28 mouse cellular contexts compared by ENCODE assay signal in genomic region chr17:23595139-23595538, GRCm38 (mm10). TPM values are rescaled to one million over a fixed set of nuclear protein-coding genes. Genes with fewer than 3 reads are reported as not detected.
"Had no signal": no experiment of that assay in that cellular context is flagged by ENCODE, and none has a peak within 500 bp of the region (broad histone marks: within the 10 kb centered on the region; RNA-seq: fewer than 3 reads in every experiment).

No protein-coding gene starts in this region.

RNA-seq across cellular contexts. Expression of gene Zfp13, which starts 4.1 kb away (rescaled TPM):
- total RNA-seq: megakaryocyte-erythroid progenitor cell, adult 5-6 weeks; monocyte, adult 5-6 weeks had no signal

RNA-seq across cellular contexts. Expression of gene Zscan10, which starts 5.5 kb away (rescaled TPM):
- total RNA-seq: left cerebral cortex, postnatal 10 days; left cerebral cortex, postnatal 14 days; left cerebral cortex, postnatal 25 days; left cerebral cortex, postnatal 36 days; left cerebral cortex, postnatal 4 days; liver, adult 2 months; megakaryocyte progenitor cell, adult 5-6 weeks; megakaryocyte, adult 5-6 weeks; megakaryocyte-erythroid progenitor cell, adult 5-6 weeks; midbrain, postnatal 0 days; monocyte, adult 5-6 weeks had no signal
- polyA plus RNA-seq: liver, adult 2 months; liver, embryonic 12.5 days; liver, embryonic 13.5 days; liver, embryonic 14.5 days; liver, embryonic 15.5 days; liver, embryonic 16.5 days; liver, postnatal 0 days; lung, postnatal 0 days; macrophage; midbrain, embryonic 11.5 days; midbrain, embryonic 12.5 days; midbrain, embryonic 13.5 days; midbrain, embryonic 14.5 days; midbrain, embryonic 15.5 days; midbrain, embryonic 16.5 days; midbrain, postnatal 0 days; neural tube, embryonic 11.5 days had no signal

RNA-seq across cellular contexts. Expression of gene Mmp25, which starts 49.9 kb away (rescaled TPM):
- total RNA-seq: megakaryocyte-erythroid progenitor cell, adult 5-6 weeks had no signal
- polyA plus RNA-seq: liver, embryonic 11.5 days; myocyte had no signal
